Mouse (Mus musculus): ENCODE results near the gene C130032M10Rik.

- TF ChIP-seq GATA1 (IDR thresholded peaks at IDR 0.05; ENCODE audit: borderline replicate concordance, low read length): no peak
- TF ChIP-seq FLI1 (IDR thresholded peaks at IDR 0.05; ENCODE audit: low read length): no peak
Measured at GRCm38 (mm10) chr9:114560771-114561670, 45.5 kb downstream of the C130032M10Rik start.

Measured in megakaryocyte, embryonic 14.5 days (primary cell).